Mouse (Mus musculus) E14TG2a.4 (cell line): ENCODE measurements around the gene Slc35f4.

Experiments used
- CTCF ChIP-seq: conservative IDR thresholded peaks from 2 replicates; pipeline ENCODE4 v1.5.1; 2014; ENCODE audit warnings: low read length
- NANOG ChIP-seq: IDR thresholded peaks from 2 replicates; pipeline ENCODE4 v1.6.1; 2014; ENCODE audit warnings: borderline replicate concordance, low read length, mixed read lengths
- POU5F1 ChIP-seq: IDR thresholded peaks from 2 replicates; pipeline ENCODE4 v1.6.1; 2014; ENCODE audit warnings: low read length, borderline replicate concordance

- TF ChIP-seq CTCF = no peak
- TF ChIP-seq NANOG = no peak
- no peak for TF ChIP-seq POU5F1
These were observed 217.3 kb downstream of the Slc35f4 start for GRCm38 (mm10) chr14:49308591-49308990.
